Mouse (Mus musculus): Measurements from ENCODE around the gene Cmss1. TPM values are rescaled to one million over a fixed set of nuclear protein-coding genes. Genes with fewer than 3 reads are reported as not detected.

Gene Cmss1
- polyA plus RNA-seq, 1 experiment from 2014 or later, result 19.1 TPM

DNA sequence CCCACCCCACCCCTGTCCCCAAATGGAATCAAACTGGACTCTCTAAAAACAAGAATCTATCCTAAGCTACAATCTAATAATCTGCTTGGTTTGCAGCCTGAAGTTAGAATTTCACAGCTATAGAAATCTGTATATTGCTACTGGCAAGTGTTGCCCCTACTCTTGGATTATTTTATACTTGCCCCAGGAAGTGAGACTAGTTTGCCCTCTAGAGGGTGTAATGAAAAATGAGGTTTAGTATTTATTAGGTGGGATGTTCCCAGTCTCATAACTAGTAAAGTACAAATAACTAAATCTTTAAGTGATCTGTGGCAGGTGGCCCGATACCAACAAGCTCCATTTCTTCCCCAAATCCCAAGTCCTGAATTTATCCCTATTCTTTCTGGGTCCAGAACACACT is 29.1 kb downstream of the Cmss1 start:
- Histone ChIP-seq H3K4me2 (ENCODE audit: low read depth, low read length) (no peak overlapping the region), H3K4me1 (ENCODE audit: insufficient read depth) (no peaks in the 10 kb centered on the region), H3K9me3 (ENCODE audit: low read length) (no peaks in the 10 kb centered on the region), H3K27me3 (ENCODE audit: insufficient read depth, low read length) (no peaks in the 10 kb centered on the region), H3K36me3 (replicated peaks; ENCODE audit: insufficient read depth, low read length) (no peaks in the 10 kb centered on the region; the same call in 1 of the 2 replicates), H3K27ac (ENCODE audit: low read depth) (no peak overlapping the region), H3K9ac (replicated peaks) (no peak overlapping the region), H3K4me3 (ENCODE audit: low read depth, low read length) (no peak overlapping the region)
- TF ChIP-seq CTCF (IDR thresholded peaks at IDR 0.05; ENCODE audit: low read depth), result peak; percentile 44
- no peak for TF ChIP-seq EP300 (IDR thresholded peaks at IDR 0.05; ENCODE audit: low read depth)
- no peak for DNase-seq
- WGBS (ENCODE audit: insufficient replicate concordance), result 80% methylated on average over 1 of the region's 1 CpGs
- no peak for ATAC-seq

DNA sequence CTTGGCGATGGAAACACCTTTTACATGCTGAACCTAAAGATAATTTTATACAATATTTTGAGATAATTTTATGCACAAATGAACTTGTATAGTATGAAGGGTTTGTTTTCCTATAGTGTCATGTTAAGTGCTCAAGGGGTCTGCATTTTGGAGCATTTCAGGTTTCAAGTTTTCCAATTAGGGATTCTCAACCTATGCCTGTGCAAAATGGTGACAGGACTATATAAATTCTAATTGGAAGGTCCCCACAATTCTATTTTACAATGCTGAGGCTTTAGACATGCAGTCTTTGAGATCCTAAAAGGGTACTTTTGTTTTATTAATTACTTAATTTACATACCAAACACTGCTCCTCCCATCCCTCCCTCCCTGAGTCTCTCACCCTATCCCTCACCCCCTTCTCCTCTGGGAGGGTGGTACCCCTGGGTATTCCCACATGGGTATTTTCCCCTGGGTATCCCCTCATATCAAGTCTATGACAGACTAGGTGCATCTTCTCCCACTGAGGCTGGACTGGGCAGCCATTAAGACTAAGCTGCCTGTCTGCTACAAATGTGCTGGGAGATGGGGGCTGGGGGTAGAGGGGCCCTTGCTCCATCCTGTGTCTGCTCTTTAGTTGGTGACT is 30.8 kb downstream of the Cmss1 start:
- no peak for TF ChIP-seq CTCF (IDR thresholded peaks at IDR 0.05; ENCODE audit: low read depth)
- TF ChIP-seq EP300 (IDR thresholded peaks at IDR 0.05; ENCODE audit: low read depth), result no peak
- 84% methylated on average over 1 of the region's 1 CpGs for WGBS (ENCODE audit: insufficient replicate concordance)
- no peak overlapping the region for H3K4me3 ChIP-seq (ENCODE audit: low read depth, low read length)
- no peaks in the 10 kb centered on the region; the same call in 1 of the 2 replicates for H3K36me3 ChIP-seq (replicated peaks; ENCODE audit: insufficient read depth, low read length)
- no peak for DNase-seq
- no peak overlapping the region for H3K9ac ChIP-seq (replicated peaks)
- no peaks in the 10 kb centered on the region for H3K4me1 ChIP-seq (ENCODE audit: insufficient read depth)
- H3K27me3 ChIP-seq (ENCODE audit: insufficient read depth, low read length), result no peaks in the 10 kb centered on the region
- ATAC-seq, result no peak
- no peak overlapping the region for H3K27ac ChIP-seq (ENCODE audit: low read depth)
- no peaks in the 10 kb centered on the region for H3K9me3 ChIP-seq (ENCODE audit: low read length)
- H3K4me2 ChIP-seq (ENCODE audit: low read depth, low read length), result no peak overlapping the region

DNA sequence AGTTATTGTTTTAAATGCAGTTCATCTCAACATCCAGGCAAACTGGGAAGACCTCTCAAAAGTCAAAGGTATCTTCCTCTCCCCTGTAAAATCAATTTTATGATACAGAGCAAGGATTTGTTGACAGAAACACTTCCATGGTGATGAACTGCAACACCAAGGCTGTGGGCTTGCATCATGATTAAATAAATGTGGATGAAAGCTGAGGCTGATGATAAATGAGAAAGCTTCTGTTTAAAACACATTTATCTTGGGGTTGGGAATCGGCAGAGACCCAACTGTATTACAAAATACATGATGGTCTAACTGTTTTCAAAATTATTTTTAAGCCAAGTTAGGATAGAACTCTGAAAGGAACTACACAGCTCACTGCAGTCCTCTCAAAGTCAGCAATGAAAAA is 32.8 kb downstream of the Cmss1 start:
- 59% methylated on average over 1 of the region's 1 CpGs for WGBS (ENCODE audit: insufficient replicate concordance)
- ATAC-seq, result no peak
- no peak overlapping the region for H3K9ac ChIP-seq (replicated peaks)

GRCm38 (mm10) chr16:57570789-57571311 is 35.8 kb downstream of the Cmss1 start:
- ATAC-seq, result no peak
- Histone ChIP-seq H3K4me2 (ENCODE audit: low read depth, low read length) (no peak overlapping the region), H3K4me3 (ENCODE audit: low read depth, low read length) (no peak overlapping the region), H3K9ac (replicated peaks) (no peak overlapping the region), H3K9me3 (ENCODE audit: low read length) (no peaks in the 10 kb centered on the region), H3K27me3 (ENCODE audit: insufficient read depth, low read length) (no peaks in the 10 kb centered on the region), H3K4me1 (ENCODE audit: insufficient read depth) (no peaks in the 10 kb centered on the region), H3K27ac (ENCODE audit: low read depth) (no peak overlapping the region), H3K36me3 (replicated peaks; ENCODE audit: insufficient read depth, low read length) (peaks cover 8% of the 10 kb centered on the region)
- WGBS (ENCODE audit: insufficient replicate concordance), result 79% methylated on average over 5 of the region's 5 CpGs
- TF ChIP-seq EP300 (IDR thresholded peaks at IDR 0.05; ENCODE audit: low read depth) (no peak), CTCF (IDR thresholded peaks at IDR 0.05; ENCODE audit: low read depth) (no peak)
- DNase-seq, result no peak

More for the DNA sequence above, 32.8 kb downstream of the Cmss1 start:
- Histone ChIP-seq H3K27me3 (ENCODE audit: insufficient read depth, low read length) (no peaks in the 10 kb centered on the region), H3K4me1 (ENCODE audit: insufficient read depth) (no peaks in the 10 kb centered on the region), H3K4me3 (ENCODE audit: low read depth, low read length) (no peak overlapping the region), H3K36me3 (replicated peaks; ENCODE audit: insufficient read depth, low read length) (peaks cover 8% of the 10 kb centered on the region), H3K4me2 (ENCODE audit: low read depth, low read length) (no peak overlapping the region), H3K27ac (ENCODE audit: low read depth) (no peak overlapping the region), H3K9me3 (ENCODE audit: low read length) (no peaks in the 10 kb centered on the region)
- no peak for DNase-seq
- TF ChIP-seq CTCF (IDR thresholded peaks at IDR 0.05; ENCODE audit: low read depth) (no peak), EP300 (IDR thresholded peaks at IDR 0.05; ENCODE audit: low read depth) (no peak)

- H3K4me3 ChIP-seq (ENCODE audit: low read depth, low read length), result no peak overlapping the region
- H3K4me2 ChIP-seq (ENCODE audit: low read depth, low read length), result no peak overlapping the region
- H3K27ac ChIP-seq (ENCODE audit: low read depth), result no peak overlapping the region
- no peak for TF ChIP-seq CTCF (IDR thresholded peaks at IDR 0.05; ENCODE audit: low read depth)
- TF ChIP-seq EP300 (IDR thresholded peaks at IDR 0.05; ENCODE audit: low read depth), result no peak
- ATAC-seq (no peak), DNase-seq (no peak)
- H3K9me3 ChIP-seq (ENCODE audit: low read length), result no peaks in the 10 kb centered on the region
- 73% methylated on average over 7 of the region's 7 CpGs for WGBS (ENCODE audit: insufficient replicate concordance)
- H3K36me3 ChIP-seq (replicated peaks; ENCODE audit: insufficient read depth, low read length), result peaks cover 8% of the 10 kb centered on the region; the same call in 1 of the 2 replicates
- no peaks in the 10 kb centered on the region for H3K4me1 ChIP-seq (ENCODE audit: insufficient read depth)
- H3K27me3 ChIP-seq (ENCODE audit: insufficient read depth, low read length), result no peaks in the 10 kb centered on the region
- H3K9ac ChIP-seq (replicated peaks), result no peak overlapping the region
These were observed 37.8 kb downstream of the Cmss1 start for GRCm38 (mm10) chr16:57568648-57569404.

GRCm38 (mm10) chr16:57566215-57566614 is 40.4 kb downstream of the Cmss1 start:
- DNase-seq (no peak), ATAC-seq (no peak)
- Histone ChIP-seq H3K4me3 (ENCODE audit: low read depth, low read length) (no peak overlapping the region), H3K27ac (ENCODE audit: low read depth) (no peak overlapping the region), H3K9me3 (ENCODE audit: low read length) (no peaks in the 10 kb centered on the region), H3K27me3 (ENCODE audit: insufficient read depth, low read length) (no peaks in the 10 kb centered on the region), H3K36me3 (replicated peaks; ENCODE audit: insufficient read depth, low read length) (peaks cover 8% of the 10 kb centered on the region; the same call in 1 of the 2 replicates), H3K4me2 (ENCODE audit: low read depth, low read length) (no peak overlapping the region), H3K4me1 (ENCODE audit: insufficient read depth) (no peaks in the 10 kb centered on the region), H3K9ac (replicated peaks) (no peak overlapping the region)
- TF ChIP-seq CTCF (IDR thresholded peaks at IDR 0.05; ENCODE audit: low read depth) (no peak), EP300 (IDR thresholded peaks at IDR 0.05; ENCODE audit: low read depth) (no peak)
- WGBS (ENCODE audit: insufficient replicate concordance), result 71% methylated on average over 3 of the region's 3 CpGs

All from liver, postnatal 0 days (tissue).